Mouse (Mus musculus): Measurements from ENCODE around the gene Nt5c2. TPM values are rescaled to one million over a fixed set of nuclear protein-coding genes. Genes with fewer than 3 reads are reported as not detected.

The Nt5c2 gene
- polyA plus RNA-seq, 1 experiment from 2014 or later: 102 TPM

- H3K9me3 ChIP-seq: no peaks in the 10 kb centered on the region
- 34% methylated on average over 3 of the region's 3 CpGs for WGBS
- H3K9ac ChIP-seq: no peak overlapping the region
- peaks cover 35% of the 10 kb centered on the region for H3K4me1 ChIP-seq
- no peak for ATAC-seq (ENCODE audit: extremely low read depth, insufficient number of reproducible peaks, low FRiP score, low TSS enrichment)
- no peak overlapping the region for H3K4me3 ChIP-seq
- no peak overlapping the region for H3K27ac ChIP-seq (replicated peaks)
- H3K4me2 ChIP-seq: no peak overlapping the region
- H3K36me3 ChIP-seq: no peaks in the 10 kb centered on the region
- no peaks in the 10 kb centered on the region for H3K27me3 ChIP-seq (replicated peaks)
These were observed 152.4 kb downstream of the Nt5c2 start for GRCm38 (mm10) chr19:46862556-46862955.

DNA sequence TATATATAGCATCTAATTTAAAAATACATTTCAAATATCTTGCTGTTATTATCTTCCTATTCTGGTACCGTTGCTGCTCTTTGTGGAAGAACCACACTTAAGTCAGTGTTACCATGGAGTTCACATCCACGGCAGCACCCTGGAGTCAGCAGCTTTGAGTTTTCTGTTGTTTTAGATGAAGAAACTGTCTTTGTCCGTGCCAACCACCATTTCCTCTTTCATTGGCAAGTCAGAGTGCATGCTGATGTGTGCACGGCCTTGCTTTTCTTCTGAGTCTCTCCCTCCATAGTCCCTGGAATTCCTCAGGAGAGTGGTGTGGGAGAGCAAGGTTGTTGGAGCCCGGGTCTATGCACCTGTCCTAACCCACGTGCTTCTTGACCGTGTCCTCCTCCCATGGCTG lies 156.8 kb downstream of the Nt5c2 start:
- WGBS: 80% methylated on average over 7 of the region's 7 CpGs
- H3K9me3 ChIP-seq: no peaks in the 10 kb centered on the region

DNA sequence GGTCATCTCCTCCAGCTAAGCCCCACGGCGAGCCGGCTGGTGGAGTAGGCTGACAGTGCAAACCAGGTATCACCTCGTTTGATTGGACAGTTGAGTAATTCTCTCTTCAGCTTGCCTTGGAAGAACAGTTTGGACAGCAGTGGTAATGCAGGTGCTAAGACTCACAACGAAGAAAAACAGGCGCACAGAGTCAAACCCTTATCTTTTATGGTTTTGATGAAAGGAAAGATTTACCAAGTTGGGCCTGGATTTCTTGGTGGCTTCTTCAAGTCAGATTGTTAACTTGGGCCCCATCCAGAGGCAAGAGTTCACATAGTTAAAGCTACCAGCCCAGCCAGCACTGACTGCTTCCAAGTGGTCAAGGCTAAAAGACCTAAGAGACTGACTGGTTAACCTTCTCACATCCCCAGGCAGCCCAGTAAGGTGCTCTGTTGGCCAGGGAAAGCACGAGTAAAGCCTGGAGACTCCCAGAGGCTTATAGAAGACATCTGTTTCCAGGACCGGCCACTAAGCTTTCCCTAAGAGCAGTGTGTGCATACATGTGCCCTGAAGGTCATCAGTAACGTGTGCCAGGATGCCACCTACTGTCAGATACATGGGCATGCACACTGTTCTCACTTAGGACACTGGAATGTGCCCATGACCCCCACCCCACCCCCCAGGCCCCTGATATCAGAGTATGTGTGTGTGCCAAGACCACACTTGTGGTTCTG lies 157.5 kb downstream of the Nt5c2 start:
- no peak overlapping the region for H3K4me2 ChIP-seq
- H3K9me3 ChIP-seq: no peaks in the 10 kb centered on the region
- H3K36me3 ChIP-seq: no peaks in the 10 kb centered on the region
- no peaks in the 10 kb centered on the region for H3K27me3 ChIP-seq (replicated peaks)
- peak; percentile 40; the same call in 1 of the 2 replicates for ATAC-seq (ENCODE audit: extremely low read depth, insufficient number of reproducible peaks, low FRiP score, low TSS enrichment)
- H3K9ac ChIP-seq: 0 out of 2 replicates have a peak overlapping the region, but pooled peaks have one; percentile 58
- H3K4me1 ChIP-seq: peaks cover 31% of the 10 kb centered on the region
- H3K4me3 ChIP-seq: no peak overlapping the region
- 54% methylated on average over 9 of the region's 9 CpGs for WGBS
- H3K27ac ChIP-seq (replicated peaks): 0 out of 2 replicates have a peak overlapping the region, but pooled peaks have one; percentile 20

More for the DNA sequence above, 156.8 kb downstream of the Nt5c2 start:
- H3K9ac ChIP-seq: no peak overlapping the region
- H3K27me3 ChIP-seq (replicated peaks): no peaks in the 10 kb centered on the region
- H3K36me3 ChIP-seq: no peaks in the 10 kb centered on the region
- no peak overlapping the region for H3K4me3 ChIP-seq
- H3K27ac ChIP-seq (replicated peaks): no peak overlapping the region
- no peak for ATAC-seq (ENCODE audit: extremely low read depth, insufficient number of reproducible peaks, low FRiP score, low TSS enrichment)
- H3K4me2 ChIP-seq: no peak overlapping the region
- H3K4me1 ChIP-seq: peaks cover 36% of the 10 kb centered on the region

DNA sequence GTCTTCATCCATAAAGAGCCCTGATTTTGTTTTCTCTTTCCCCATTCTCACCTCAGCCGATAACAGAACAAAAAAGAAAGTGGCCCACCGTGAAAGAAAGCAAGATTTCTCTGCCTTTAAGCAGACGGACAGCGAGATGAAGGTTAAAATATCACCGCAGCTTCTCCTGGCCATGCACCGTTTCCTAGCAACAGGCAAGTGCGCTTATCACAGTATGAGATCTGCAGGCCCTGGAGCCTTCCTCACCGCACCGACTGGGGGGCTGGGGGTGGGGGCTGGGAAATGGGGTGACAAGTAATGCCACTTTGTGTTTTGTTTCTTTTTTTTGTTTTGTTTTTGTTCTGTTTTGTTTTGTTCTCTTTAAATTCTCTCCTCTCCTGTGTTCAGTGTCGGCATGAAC lies 158.2 kb downstream of the Nt5c2 start:
- no peaks in the 10 kb centered on the region for H3K9me3 ChIP-seq
- H3K27ac ChIP-seq (replicated peaks): no peak overlapping the region
- H3K9ac ChIP-seq: peak overlapping the region; percentile 47; the same call in 1 of the 2 replicates
- no peak overlapping the region for H3K4me3 ChIP-seq
- H3K27me3 ChIP-seq (replicated peaks): no peaks in the 10 kb centered on the region
- no peak for ATAC-seq (ENCODE audit: extremely low read depth, insufficient number of reproducible peaks, low FRiP score, low TSS enrichment)
- peaks cover 29% of the 10 kb centered on the region for H3K4me1 ChIP-seq
- peak overlapping the region; percentile 16; the same call in 1 of the 2 replicates for H3K4me2 ChIP-seq
- no peaks in the 10 kb centered on the region for H3K36me3 ChIP-seq
- 31% methylated on average over 10 of the region's 10 CpGs for WGBS

DNA sequence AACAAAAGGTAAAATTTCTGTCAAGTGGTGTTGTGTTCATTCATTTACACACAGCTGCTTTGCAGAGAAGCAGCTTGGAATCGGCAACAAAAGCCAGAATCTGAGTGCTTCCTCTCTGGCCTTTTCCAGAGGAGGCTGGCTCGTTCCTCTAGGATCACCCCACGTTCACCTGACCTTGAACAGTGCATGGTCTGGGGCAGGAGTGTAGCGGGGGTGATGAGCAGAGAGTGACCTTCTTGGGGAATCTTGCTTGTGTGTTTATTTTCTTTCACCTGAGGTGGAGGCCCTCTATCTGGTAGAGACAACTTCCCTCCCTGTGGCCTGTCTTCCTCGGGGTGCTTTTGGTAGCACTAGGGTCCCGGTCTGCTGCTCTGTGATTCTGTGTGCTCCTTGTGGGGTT lies 158.7 kb downstream of the Nt5c2 start:
- H3K4me1 ChIP-seq: peaks cover 29% of the 10 kb centered on the region
- H3K9ac ChIP-seq: peak overlapping the region; percentile 47
- peak overlapping the region; percentile 16; the same call in 1 of the 2 replicates for H3K4me2 ChIP-seq
- H3K27ac ChIP-seq (replicated peaks): no peak overlapping the region
- no peaks in the 10 kb centered on the region for H3K36me3 ChIP-seq
- no peaks in the 10 kb centered on the region for H3K9me3 ChIP-seq
- no peak for ATAC-seq (ENCODE audit: extremely low read depth, insufficient number of reproducible peaks, low FRiP score, low TSS enrichment)
- 41% methylated on average over 6 of the region's 6 CpGs for WGBS
- H3K27me3 ChIP-seq (replicated peaks): no peaks in the 10 kb centered on the region
- no peak overlapping the region for H3K4me3 ChIP-seq

DNA sequence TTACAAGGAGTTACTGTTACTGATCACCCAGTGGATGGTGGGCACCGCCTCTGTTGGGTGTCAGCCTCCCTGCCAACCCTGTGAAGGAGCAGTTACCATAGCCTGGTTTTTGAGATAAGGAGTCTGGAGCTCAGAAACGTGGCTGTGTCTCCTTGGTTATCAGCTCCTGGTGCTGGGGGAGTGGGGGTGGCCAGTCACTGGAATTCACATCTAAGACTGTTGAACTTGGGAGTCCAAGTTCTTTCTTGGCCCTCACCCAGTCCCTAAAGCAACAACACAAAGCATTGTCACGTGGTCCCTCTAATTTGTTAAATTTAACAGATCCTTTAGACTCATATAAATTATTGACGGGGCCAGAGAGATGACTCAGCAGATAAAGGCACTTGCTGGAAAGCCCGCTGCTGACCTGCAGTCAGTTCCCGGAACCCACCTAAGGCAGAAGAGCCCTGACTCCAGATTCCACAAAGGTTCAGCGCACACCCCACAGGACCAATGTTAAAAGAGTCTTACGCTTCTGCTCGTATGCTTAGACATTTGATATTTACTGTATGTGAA lies 165.4 kb downstream of the Nt5c2 start:
- no peak overlapping the region for H3K4me3 ChIP-seq
- WGBS: 53% methylated on average over 9 of the region's 9 CpGs
- no peaks in the 10 kb centered on the region for H3K9me3 ChIP-seq
- H3K36me3 ChIP-seq: no peaks in the 10 kb centered on the region
- no peaks in the 10 kb centered on the region for H3K27me3 ChIP-seq (replicated peaks)
- no peak overlapping the region for H3K9ac ChIP-seq
- ATAC-seq (ENCODE audit: extremely low read depth, insufficient number of reproducible peaks, low FRiP score, low TSS enrichment): peak; percentile 77; the same call in 1 of the 2 replicates
- H3K4me1 ChIP-seq: peaks cover 42% of the 10 kb centered on the region
- H3K27ac ChIP-seq (replicated peaks): peak overlapping the region; percentile 48
- H3K4me2 ChIP-seq: no peak overlapping the region

- WGBS: 34% methylated on average over 14 of the region's 14 CpGs
- Histone ChIP-seq H3K9me3 (no peaks in the 10 kb centered on the region), H3K4me2 (peak overlapping the region; percentile 48), H3K4me1 (peaks cover 45% of the 10 kb centered on the region), H3K27me3 (replicated peaks) (no peaks in the 10 kb centered on the region), H3K36me3 (no peaks in the 10 kb centered on the region), H3K4me3 (peak overlapping the region; percentile 0; the same call in 1 of the 2 replicates), H3K9ac (peak overlapping the region; percentile 24), H3K27ac (replicated peaks) (peak overlapping the region; percentile 78)
- ATAC-seq (ENCODE audit: extremely low read depth, insufficient number of reproducible peaks, low FRiP score, low TSS enrichment): no peak
These were observed 166.3 kb downstream of the Nt5c2 start for GRCm38 (mm10) chr19:46848381-46849268.

- Histone ChIP-seq H3K4me3 (no peak overlapping the region), H3K27me3 (replicated peaks) (no peaks in the 10 kb centered on the region), H3K36me3 (no peaks in the 10 kb centered on the region), H3K9me3 (no peaks in the 10 kb centered on the region), H3K27ac (replicated peaks) (0 out of 2 replicates have a peak overlapping the region, but pooled peaks have one; percentile 2), H3K4me2 (no peak overlapping the region), H3K4me1 (peaks cover 57% of the 10 kb centered on the region), H3K9ac (no peak overlapping the region)
- ATAC-seq (ENCODE audit: extremely low read depth, insufficient number of reproducible peaks, low FRiP score, low TSS enrichment): no peak
- WGBS: 47% methylated on average over 5 of the region's 5 CpGs
These were observed 168.5 kb downstream of the Nt5c2 start for GRCm38 (mm10) chr19:46846459-46846858.

DNA sequence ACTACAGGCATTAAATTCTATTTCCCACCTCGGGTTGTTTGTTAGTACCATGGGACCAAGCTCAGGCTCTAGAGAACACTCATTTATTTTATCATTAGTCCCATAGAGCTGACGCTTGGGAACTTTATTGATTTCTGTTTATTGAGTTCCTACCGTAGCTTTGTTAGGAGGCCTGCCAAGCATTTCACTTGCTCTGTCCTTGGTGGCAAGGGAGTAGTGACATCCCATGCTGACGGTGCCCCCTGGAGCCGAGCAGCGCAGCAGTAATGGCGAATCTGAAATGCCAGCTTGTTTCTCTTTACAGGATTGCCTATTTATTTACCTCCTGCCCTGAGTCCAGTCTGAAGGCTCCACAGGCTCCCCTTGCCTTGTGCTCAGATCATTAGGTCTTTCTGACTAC lies 168.9 kb downstream of the Nt5c2 start:
- no peaks in the 10 kb centered on the region for H3K27me3 ChIP-seq (replicated peaks)
- no peak for ATAC-seq (ENCODE audit: extremely low read depth, insufficient number of reproducible peaks, low FRiP score, low TSS enrichment)
- no peak overlapping the region for H3K9ac ChIP-seq
- H3K4me1 ChIP-seq: peaks cover 57% of the 10 kb centered on the region
- H3K36me3 ChIP-seq: no peaks in the 10 kb centered on the region
- 81% methylated on average over 7 of the region's 7 CpGs for WGBS
- H3K4me2 ChIP-seq: no peak overlapping the region
- H3K27ac ChIP-seq (replicated peaks): no peak overlapping the region
- H3K4me3 ChIP-seq: no peak overlapping the region
- no peaks in the 10 kb centered on the region for H3K9me3 ChIP-seq

DNA sequence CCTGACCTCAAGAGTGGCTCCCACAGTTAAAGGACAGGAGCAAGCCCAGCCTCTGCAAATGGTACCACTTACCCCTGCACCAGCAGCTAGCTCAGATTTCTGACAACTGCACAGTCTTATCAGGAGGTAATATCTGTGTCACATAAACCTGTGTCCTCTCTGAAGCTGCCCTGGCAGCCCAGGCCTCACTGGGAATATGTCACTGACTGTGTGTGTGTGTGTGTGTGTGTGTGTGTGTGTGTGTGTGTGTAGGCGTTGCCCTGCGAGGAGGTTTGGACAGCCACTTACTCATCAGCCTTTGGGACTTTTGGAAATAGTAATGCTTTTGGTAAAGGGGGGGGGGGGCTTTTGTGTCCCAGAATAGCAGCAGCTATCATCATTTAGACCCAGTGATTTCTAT lies 171.9 kb downstream of the Nt5c2 start:
- peaks cover 37% of the 10 kb centered on the region for H3K4me1 ChIP-seq
- no peaks in the 10 kb centered on the region for H3K36me3 ChIP-seq
- H3K4me2 ChIP-seq: no peak overlapping the region
- no peak overlapping the region for H3K4me3 ChIP-seq
- no peaks in the 10 kb centered on the region for H3K27me3 ChIP-seq (replicated peaks)
- no peak overlapping the region for H3K9ac ChIP-seq
- no peaks in the 10 kb centered on the region for H3K9me3 ChIP-seq
- ATAC-seq (ENCODE audit: extremely low read depth, insufficient number of reproducible peaks, low FRiP score, low TSS enrichment): peak; percentile 38; the same call in 1 of the 2 replicates
- H3K27ac ChIP-seq (replicated peaks): peak overlapping the region; percentile 5; the same call in 1 of the 2 replicates
- 36% methylated on average over 2 of the region's 2 CpGs for WGBS

GRCm38 (mm10) chr19:46841016-46841415 lies 173.9 kb downstream of the Nt5c2 start:
- ATAC-seq (ENCODE audit: extremely low read depth, insufficient number of reproducible peaks, low FRiP score, low TSS enrichment): no peak

More at GRCm38 (mm10) chr19:46841016-46841415, 173.9 kb downstream of the Nt5c2 start:
- 86% methylated on average over 4 of the region's 4 CpGs for WGBS
- no peaks in the 10 kb centered on the region for H3K27me3 ChIP-seq (replicated peaks)
- no peaks in the 10 kb centered on the region for H3K9me3 ChIP-seq
- H3K9ac ChIP-seq: no peak overlapping the region
- H3K4me3 ChIP-seq: no peak overlapping the region
- peaks cover 25% of the 10 kb centered on the region for H3K4me1 ChIP-seq
- H3K27ac ChIP-seq (replicated peaks): no peak overlapping the region
- H3K4me2 ChIP-seq: no peak overlapping the region
- H3K36me3 ChIP-seq: no peaks in the 10 kb centered on the region
